ENCODE assay signal across 20 mouse cellular contexts in the genomic region with DNA sequence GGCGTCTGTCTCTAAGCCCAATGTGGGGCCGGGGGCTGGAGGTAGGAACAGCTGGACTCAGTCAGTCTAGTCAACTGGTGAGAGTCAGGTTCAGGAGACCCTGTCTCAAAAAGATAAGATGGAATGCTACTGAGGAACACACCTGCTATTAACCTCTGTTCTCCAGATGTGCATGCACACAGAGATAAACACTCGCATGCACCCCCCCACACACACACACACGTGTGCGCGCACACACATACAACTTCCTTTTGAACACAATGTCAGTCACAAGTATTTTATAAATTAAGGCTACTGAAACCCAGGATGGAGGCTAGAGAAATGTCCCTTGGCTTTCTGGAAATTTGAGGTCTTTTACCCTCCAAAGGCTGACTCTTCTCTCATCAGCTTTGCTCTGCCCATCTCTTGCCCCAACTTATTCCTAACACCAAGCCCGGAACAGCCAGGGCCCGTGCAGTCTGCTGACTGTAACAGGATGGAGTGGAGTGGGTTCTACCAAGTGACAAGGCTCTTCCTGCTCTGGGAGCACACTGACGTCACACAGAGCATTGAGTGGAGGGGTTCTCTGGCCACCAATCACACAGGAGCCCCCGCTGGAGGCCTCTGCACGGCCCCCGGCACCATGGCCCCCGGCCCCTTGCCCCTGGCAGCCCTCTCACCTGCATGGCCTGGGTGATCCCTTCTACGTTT. TPM values are rescaled to one million over a fixed set of nuclear protein-coding genes. Genes with fewer than 3 reads are reported as not detected.
"Had no signal": no experiment of that assay in that cellular context is flagged by ENCODE, and none has a peak within 500 bp of the region (broad histone marks: within the 10 kb centered on the region; RNA-seq: fewer than 3 reads in every experiment).

No protein-coding gene starts in this region.

- H3K9me3 ChIP-seq: kidney, embryonic 15.5 days; limb, embryonic 12.5 days; limb, embryonic 15.5 days; liver, embryonic 13.5 days; lung, embryonic 15.5 days; midbrain, embryonic 13.5 days had no signal

- H3K4me1 ChIP-seq: kidney, embryonic 15.5 days; limb, embryonic 12.5 days; limb, embryonic 15.5 days; lung, embryonic 15.5 days; midbrain, embryonic 13.5 days had no signal

- H3K9ac ChIP-seq: kidney, embryonic 15.5 days; limb, embryonic 15.5 days; liver, embryonic 13.5 days; lung, embryonic 15.5 days; midbrain, embryonic 13.5 days had no signal

- H3K27ac ChIP-seq: kidney, embryonic 15.5 days; left cerebral cortex, adult 2 months; limb, embryonic 12.5 days; limb, embryonic 15.5 days; liver, embryonic 13.5 days; lung, embryonic 15.5 days; midbrain, embryonic 13.5 days had no signal

- DNase-seq: kidney, adult 2 months; kidney, postnatal 10 days; kidney, postnatal 36 days; layer of hippocampus, postnatal 36 days; left cerebral cortex, postnatal 4 days; liver, embryonic 13.5 days; lung, adult 18-20 months; lung, postnatal 10 days; lung, postnatal 36 days had no signal

- H3K4me3 ChIP-seq: kidney, embryonic 15.5 days; left cerebral cortex, adult 2 months; limb, embryonic 12.5 days; limb, embryonic 15.5 days; liver, embryonic 13.5 days; lung, embryonic 15.5 days; midbrain, embryonic 13.5 days; myocyte had no signal

- ATAC-seq: inflammation-experienced regulatory T-cells, adult 6 months; intestine, embryonic 16.5 days; midbrain, embryonic 13.5 days; midbrain, embryonic 16.5 days had no signal

- H3K36me3 ChIP-seq: kidney, embryonic 15.5 days; limb, embryonic 12.5 days; limb, embryonic 15.5 days; liver, embryonic 13.5 days; lung, embryonic 15.5 days; midbrain, embryonic 13.5 days had no signal

- H3K27me3 ChIP-seq: kidney, embryonic 15.5 days; limb, embryonic 12.5 days; limb, embryonic 15.5 days; liver, embryonic 13.5 days; lung, embryonic 15.5 days; midbrain, embryonic 13.5 days had no signal

- H3K4me2 ChIP-seq: kidney, embryonic 15.5 days; limb, embryonic 12.5 days; limb, embryonic 15.5 days; liver, embryonic 13.5 days; lung, embryonic 15.5 days; midbrain, embryonic 13.5 days had no signal

RNA-seq across cellular contexts. Expression of a gene that starts 16.8 kb away (rescaled TPM):
- total RNA-seq: monocyte, adult 5-6 weeks had no signal
